Mouse (Mus musculus): ENCODE results near the gene Ubd.
"Not testable (repeated sequence)": the region's sequence is repeated elsewhere in the genome, so short reads cannot be mapped to it uniquely, and the experiment has no call there.

Ubd gene

GRCm38 (mm10) chr17:37193656-37194055 lies at the start of gene Ubd:
Ubd (plus strand) TSS chr17:37193892.
- no peak for DNase-seq

- no peak for DNase-seq
Measured at GRCm38 (mm10) chr17:37161394-37161793, 32.3 kb upstream of the Ubd start, which contains the start of gene Olfr93. Olfr93 (minus strand) TSS chr17:37161494.

GRCm38 (mm10) chr17:37185474-37185873 lies 8.2 kb upstream of the Ubd start:
- no peak for DNase-seq

GRCm38 (mm10) chr17:37190711-37191110 lies 3.0 kb upstream of the Ubd start:
- DNase-seq: peak; percentile 19

GRCm38 (mm10) chr17:37193032-37193431 lies 660 bp upstream of the Ubd start:
- no peak for DNase-seq

- DNase-seq: peak; percentile 37
Measured at GRCm38 (mm10) chr17:37194782-37195181, 1.1 kb downstream of the Ubd start.

GRCm38 (mm10) chr17:37196845-37197724 lies 3.4 kb downstream of the Ubd start:
- peak; percentile 41 for DNase-seq

GRCm38 (mm10) chr17:37200894-37201293 lies 7.2 kb downstream of the Ubd start, which contains the start of gene Olfr94:
Olfr94 (minus strand) TSS chr17:37200994.
- no peak for DNase-seq

- DNase-seq: peak; percentile 82
Measured at GRCm38 (mm10) chr17:37203206-37203916, 9.7 kb downstream of the Ubd start.

GRCm38 (mm10) chr17:37203917-37204236 lies 10.2 kb downstream of the Ubd start:
- DNase-seq: no peak

GRCm38 (mm10) chr17:37210884-37211768 lies 17.4 kb downstream of the Ubd start:
- peak; percentile 30 for DNase-seq

GRCm38 (mm10) chr17:37213018-37213417 lies 19.3 kb downstream of the Ubd start, which contains the start of gene Olfr95:
Olfr95 (minus strand) TSS chr17:37213118.
- no peak for DNase-seq

- no peak for DNase-seq
Measured at GRCm38 (mm10) chr17:37218486-37218885, 24.8 kb downstream of the Ubd start.

- no peak for DNase-seq
Measured at GRCm38 (mm10) chr17:37219846-37220245, 26.2 kb downstream of the Ubd start, which contains the start of gene Olfr96. Olfr96 (plus strand) TSS chr17:37220146.

GRCm38 (mm10) chr17:37221879-37222278 lies 28.2 kb downstream of the Ubd start:
- no peak for DNase-seq

- not testable (repeated sequence) for DNase-seq
Measured at GRCm38 (mm10) chr17:37237230-37237629, 43.5 kb downstream of the Ubd start, which contains the start of gene Olfr97. Olfr97 (minus strand) TSS chr17:37237330.

- DNase-seq: no peak
Measured at GRCm38 (mm10) chr17:37242198-37242597, 48.5 kb downstream of the Ubd start.

Data from right cerebral cortex, adult 18-20 months (tissue).